Mouse (Mus musculus) heart, postnatal 0 days (tissue): Measurements from ENCODE around the gene Vamp1. TPM values are rescaled to one million over a fixed set of nuclear protein-coding genes. Genes with fewer than 3 reads are reported as not detected.

Experiments
- ATAC-seq: fragments of 200-750 bp; cut with Nextera tagmentation; 2 replicates; pipeline ENCODE4 v1.8.0; 2017; ENCODE audit warnings: low read depth, moderate number of reproducible peaks, moderate library complexity; ENCODE audit not compliant: insufficient read depth
- DNase-seq: peaks from one replicate; pipeline ENCODE4 v3.0.0-alpha.2; 2016; ENCODE audit warnings: low spot score
- H3K27ac ChIP-seq: fragments of 300-500 bp; sonication (generic); 2 replicates; pipeline ENCODE4 v1.5.1; 2014; ENCODE audit warnings: low read depth, mild to moderate bottlenecking
- H3K27me3 ChIP-seq: fragments of 300-500 bp; sonication (generic); 2 replicates; pipeline ENCODE4 v1.6.1; 2014; ENCODE audit warnings: low read length, mixed read lengths; ENCODE audit not compliant: control insufficient read depth, insufficient read depth
- H3K36me3 ChIP-seq: fragments of 300-500 bp; sonication (generic); replicated peaks from 2 replicates; pipeline ENCODE4 v1.6.1; 2014; ENCODE audit warnings: low read length, mixed read lengths; ENCODE audit not compliant: control insufficient read depth, insufficient read depth
- H3K4me1 ChIP-seq: fragments of 300-500 bp; sonication (generic); 2 replicates; pipeline ENCODE4 v1.6.1; 2014; ENCODE audit warnings: antibody characterized with exemption; ENCODE audit not compliant: control insufficient read depth, insufficient read depth
- H3K4me2 ChIP-seq: fragments of 300-500 bp; sonication (generic); 2 replicates; pipeline ENCODE4 v1.6.1; 2014; ENCODE audit warnings: low read depth, mild to moderate bottlenecking, low read length, moderate library complexity
- H3K4me3 ChIP-seq: fragments of 300-500 bp; sonication (generic); 2 replicates; pipeline ENCODE4 v1.5.1; 2014; ENCODE audit warnings: low read depth, low read length
- H3K9ac ChIP-seq: fragments of 300-500 bp; sonication (generic); replicated peaks from 2 replicates; pipeline ENCODE4 v1.6.1; 2014; ENCODE audit warnings: low read depth, low read length, mixed read lengths
- H3K9me3 ChIP-seq: fragments of 300-500 bp; sonication (generic); replicated peaks from 2 replicates; pipeline ENCODE4 v1.6.1; 2016; ENCODE audit warnings: low read length; ENCODE audit not compliant: control insufficient read depth
- CTCF ChIP-seq: IDR thresholded peaks from 2 replicates; pipeline ENCODE4 v1.5.1; 2016; ENCODE audit warnings: antibody characterized with exemption, control low read depth, low read depth
- EP300 ChIP-seq: IDR thresholded peaks from 2 replicates; pipeline ENCODE4 v1.6.1; 2016; ENCODE audit warnings: antibody characterized with exemption, low read depth
- WGBS: fragments of 180-500 bp; shearing (Covaris S2); extraction: QIAGEN DNeasy Blood & Tissue Kit; methylation state at CpG from one replicate; pipeline ENCODE4 v1.1.7; 2014; 5-methylcytosine and 5-hydroxymethylcytosine counted together
- polyA plus RNA-seq: library from polyadenylated mRNA; unstranded; fragments of >200 nt; fragmentation: Nextera tagmentation; extraction: Ambion mirVana; gene quantifications from 2 replicates; pipeline ENCODE4 v1.2.1, GENCODE M21; 2015
- total RNA-seq: library from RNA; depleted of rRNA; stranded (reverse); fragments of >200 nt; gene quantifications from 2 replicates; pipeline ENCODE4 v1.2.3, GENCODE M21; 2014; ENCODE audit warnings: low replicate concordance

The Vamp1 gene
- total and polyA plus RNA-seq, 2 experiments from 2014 or later, result 3.6 to 5.4 TPM

DNA sequence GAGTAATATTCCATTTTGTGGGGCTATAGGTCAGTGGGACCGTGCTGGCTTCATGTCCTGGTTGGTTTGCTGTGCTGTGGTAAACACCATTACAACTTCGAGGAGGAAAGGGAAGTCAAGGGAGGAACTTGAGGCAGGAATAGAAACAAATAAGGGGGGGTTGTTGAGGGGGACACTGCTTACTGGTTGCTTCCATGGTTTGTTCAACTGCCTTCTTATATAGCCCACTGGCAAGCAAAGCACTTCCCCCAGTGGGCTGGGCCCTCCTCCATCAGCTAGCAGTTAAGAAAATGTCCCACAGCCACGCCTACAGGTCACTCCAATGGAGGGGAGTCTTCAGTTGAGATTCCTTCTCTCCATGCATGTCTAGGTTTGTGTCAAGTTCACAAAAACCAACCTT is 36.9 kb downstream of the Vamp1 start:
- no peak overlapping the region for H3K27ac ChIP-seq
- DNase-seq (no peak), ATAC-seq (no peak)
- H3K4me1 ChIP-seq, result no peaks in the 10 kb centered on the region
- no peaks in the 10 kb centered on the region for H3K27me3 ChIP-seq
- H3K9ac ChIP-seq, result no peak overlapping the region
- TF ChIP-seq EP300, result no peak
- no peak for TF ChIP-seq CTCF
- H3K4me2 ChIP-seq, result no peak overlapping the region
- no peak overlapping the region for H3K4me3 ChIP-seq
- H3K9me3 ChIP-seq, result no peaks in the 10 kb centered on the region
- H3K36me3 ChIP-seq, result no peaks in the 10 kb centered on the region
- 69% methylated on average over 3 of the region's 3 CpGs for WGBS

DNA sequence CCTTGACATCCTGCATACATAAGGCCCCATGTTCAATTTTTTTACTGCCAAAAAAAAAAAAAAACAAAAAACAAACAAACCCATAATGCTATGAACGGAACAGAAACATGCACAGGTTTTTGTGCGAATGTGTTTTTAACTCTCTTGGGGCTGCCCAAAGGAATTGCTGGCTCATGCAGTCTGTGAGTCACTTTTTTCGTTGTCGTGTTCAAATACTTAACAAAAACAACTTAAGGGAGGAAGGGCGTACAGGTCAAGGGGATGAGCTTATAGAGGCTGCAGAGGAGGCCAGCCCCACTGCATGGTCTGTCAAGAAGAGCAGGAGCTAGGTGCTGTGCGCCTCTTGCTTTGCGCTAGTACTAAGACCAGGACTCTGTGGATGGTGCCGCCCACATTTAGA is 37.4 kb downstream of the Vamp1 start:
- ATAC-seq (no peak), DNase-seq (no peak)
- no peak overlapping the region for H3K27ac ChIP-seq
- H3K9me3 ChIP-seq, result no peaks in the 10 kb centered on the region
- H3K4me2 ChIP-seq, result no peak overlapping the region
- 78% methylated on average over 8 of the region's 8 CpGs for WGBS
- no peaks in the 10 kb centered on the region for H3K36me3 ChIP-seq
- no peaks in the 10 kb centered on the region for H3K27me3 ChIP-seq
- H3K4me1 ChIP-seq, result no peaks in the 10 kb centered on the region
- no peak overlapping the region for H3K9ac ChIP-seq
- TF ChIP-seq EP300 (no peak), CTCF (no peak)
- H3K4me3 ChIP-seq, result no peak overlapping the region

DNA sequence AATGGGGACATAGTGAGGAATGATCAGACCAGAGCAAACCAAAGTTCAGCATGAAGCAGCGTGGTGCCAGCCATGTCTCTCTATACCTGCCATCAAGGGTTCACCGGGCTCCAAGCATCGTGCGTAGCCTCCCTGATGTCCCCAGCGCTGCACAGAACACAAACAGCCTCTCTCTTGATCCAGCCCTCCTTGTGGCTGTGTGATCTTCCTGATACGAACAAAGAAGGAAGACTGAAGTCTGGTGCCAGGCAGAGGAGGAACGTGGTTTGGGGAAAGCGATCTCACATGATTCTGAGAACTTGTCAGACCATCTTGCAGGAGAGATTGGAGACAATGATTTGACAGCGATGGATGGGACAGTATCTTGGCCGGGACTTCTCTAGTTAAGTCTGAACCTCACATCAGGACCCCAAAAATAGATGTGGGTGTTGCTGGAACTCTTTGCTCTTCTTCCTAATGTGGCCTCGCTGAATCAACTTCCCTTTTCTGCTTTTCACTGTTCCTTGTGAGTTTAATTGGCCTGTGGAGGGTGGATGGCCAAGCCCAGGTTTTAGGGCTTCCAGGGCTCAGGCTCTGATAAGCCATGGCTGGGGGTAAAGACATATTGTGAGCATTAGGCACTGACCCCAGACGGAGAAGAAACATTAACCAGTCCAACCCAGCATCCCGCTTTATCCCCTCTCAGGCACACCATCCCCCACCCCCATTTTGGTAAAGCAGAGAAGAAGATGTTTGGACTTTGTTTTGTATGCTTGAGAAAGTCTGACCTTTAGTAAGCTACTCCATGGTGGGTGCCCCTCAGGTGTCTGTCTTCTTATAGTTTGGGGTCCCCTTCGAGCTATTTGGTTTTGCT is 38.7 kb downstream of the Vamp1 start:
- no peak for TF ChIP-seq EP300
- TF ChIP-seq CTCF, result no peak
- no peaks in the 10 kb centered on the region for H3K36me3 ChIP-seq
- H3K4me2 ChIP-seq, result no peak overlapping the region
- H3K27ac ChIP-seq, result no peak overlapping the region
- ATAC-seq (no peak), DNase-seq (no peak)
- 67% methylated on average over 14 of the region's 14 CpGs for WGBS
- H3K4me1 ChIP-seq, result no peaks in the 10 kb centered on the region
- H3K4me3 ChIP-seq, result no peak overlapping the region
- H3K9me3 ChIP-seq, result no peaks in the 10 kb centered on the region
- H3K9ac ChIP-seq, result no peak overlapping the region
- H3K27me3 ChIP-seq, result no peaks in the 10 kb centered on the region

DNA sequence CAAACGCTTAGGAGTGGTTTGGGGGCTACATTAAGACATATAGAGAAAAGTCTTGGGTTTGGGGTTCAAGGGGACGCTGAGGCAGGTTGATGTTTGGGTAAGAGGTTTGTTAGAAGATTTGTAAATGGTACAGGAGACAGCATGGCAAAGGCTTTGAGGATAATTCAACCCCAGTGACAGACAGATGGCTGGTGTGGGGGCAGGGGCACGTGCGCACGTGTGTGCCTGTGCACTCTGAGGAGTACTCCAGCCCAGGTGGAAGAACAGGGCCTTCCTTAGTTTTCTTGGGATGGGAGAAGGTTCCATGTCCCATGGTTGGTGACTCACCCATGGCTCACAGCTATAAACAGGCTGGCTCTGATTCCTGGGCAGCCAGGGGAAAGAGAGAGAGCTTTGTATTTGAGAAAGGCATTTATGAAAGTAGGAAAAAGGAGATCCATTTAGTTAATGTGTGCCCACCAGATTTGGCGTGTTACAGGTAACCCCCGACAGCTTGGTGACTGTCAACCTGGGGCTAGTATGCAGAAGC is 40.2 kb downstream of the Vamp1 start:
- Histone ChIP-seq H3K27ac (no peak overlapping the region), H3K9ac (no peak overlapping the region), H3K4me2 (no peak overlapping the region), H3K36me3 (no peaks in the 10 kb centered on the region), H3K9me3 (no peaks in the 10 kb centered on the region), H3K4me1 (no peaks in the 10 kb centered on the region), H3K4me3 (no peak overlapping the region), H3K27me3 (no peaks in the 10 kb centered on the region)
- ATAC-seq (no peak), DNase-seq (no peak)
- TF ChIP-seq EP300 (no peak), CTCF (no peak)
- 81% methylated on average over 7 of the region's 7 CpGs for WGBS

DNA sequence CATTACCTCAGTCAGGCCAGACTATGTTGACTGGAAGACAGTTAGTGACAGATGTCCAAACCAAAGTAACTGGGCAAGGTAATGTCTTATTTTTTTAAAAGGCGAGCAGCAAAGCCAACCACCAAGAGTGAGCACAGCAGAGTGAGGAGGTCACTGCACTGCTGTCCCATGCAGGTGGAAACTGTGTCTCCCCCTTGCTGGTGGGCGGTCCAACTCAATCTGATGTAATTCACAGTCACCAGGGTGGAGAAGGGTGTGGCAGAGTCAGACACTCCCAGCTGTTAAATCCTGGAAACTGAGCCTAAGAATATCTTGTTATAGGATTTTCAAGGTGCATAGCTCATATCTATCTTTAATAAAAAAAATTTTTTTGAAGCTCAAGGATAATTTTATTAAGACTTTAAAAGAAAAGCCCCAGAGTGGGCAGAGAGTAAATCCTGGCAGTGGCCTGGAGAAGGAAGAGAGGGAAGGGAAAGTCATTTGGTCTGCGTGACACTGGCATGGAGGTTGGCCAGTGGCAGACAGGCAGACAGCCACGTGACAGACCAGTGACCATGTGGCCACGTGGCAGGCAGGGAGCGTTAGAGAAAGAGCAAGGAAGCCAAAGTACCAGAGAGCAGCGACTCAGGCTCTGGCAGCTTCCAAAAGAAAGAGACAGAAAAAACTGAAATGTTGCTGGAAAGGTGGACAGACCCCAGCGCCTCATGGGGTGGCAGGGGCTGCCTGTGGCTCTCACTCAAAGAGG is 41.0 kb downstream of the Vamp1 start:
- no peaks in the 10 kb centered on the region for H3K9me3 ChIP-seq
- DNase-seq, result no peak
- no peak overlapping the region for H3K27ac ChIP-seq
- no peak for ATAC-seq
- no peaks in the 10 kb centered on the region for H3K27me3 ChIP-seq
- H3K4me2 ChIP-seq, result no peak overlapping the region
- WGBS, result 70% methylated on average over 8 of the region's 8 CpGs
- no peak overlapping the region for H3K9ac ChIP-seq
- H3K4me1 ChIP-seq, result no peaks in the 10 kb centered on the region
- no peak overlapping the region for H3K4me3 ChIP-seq
- no peaks in the 10 kb centered on the region for H3K36me3 ChIP-seq
- TF ChIP-seq CTCF, result no peak
- no peak for TF ChIP-seq EP300
